Mouse (Mus musculus) embryonic facial prominence, embryonic 14.5 days (tissue): ENCODE measurements around the gene Pou2f3. TPM values are rescaled to one million over a fixed set of nuclear protein-coding genes. Genes with fewer than 3 reads are reported as not detected.
A peak's percentile ranks its signal among the peaks of the same experiment; 100 is the strongest.

Source experiments
- ATAC-seq: fragments of 200-750 bp; cut with Nextera tagmentation; 2 replicates; pipeline ENCODE4 v1.8.0; 2017; ENCODE audit warnings: low read depth, moderate number of reproducible peaks, moderate TSS enrichment
- DNase-seq: peaks from one replicate; pipeline ENCODE4 v3.0.0-alpha.2; 2015; ENCODE audit warnings: low spot score
- H3K27ac ChIP-seq: fragments of 300-500 bp; sonication (generic); replicated peaks from 2 replicates; pipeline ENCODE4 v1.5.1; 2014; ENCODE audit warnings: low read depth, mild to moderate bottlenecking, low read length, moderate library complexity
- H3K27me3 ChIP-seq: fragments of 300-500 bp; sonication (generic); replicated peaks from 2 replicates; pipeline ENCODE4 v1.6.1; 2014; ENCODE audit warnings: low read length; ENCODE audit not compliant: control insufficient read depth, insufficient read depth
- H3K36me3 ChIP-seq: fragments of 300-500 bp; sonication (generic); 2 replicates; pipeline ENCODE4 v1.6.1; 2014; ENCODE audit warnings: low read length, mixed read lengths; ENCODE audit not compliant: control insufficient read depth, insufficient read depth
- H3K4me1 ChIP-seq: fragments of 300-500 bp; sonication (generic); 2 replicates; pipeline ENCODE4 v1.6.1; 2014; ENCODE audit warnings: antibody characterized with exemption, low read length; ENCODE audit not compliant: control insufficient read depth, insufficient read depth
- H3K4me2 ChIP-seq: fragments of 300-500 bp; sonication (generic); 2 replicates; pipeline ENCODE4 v1.6.1; 2014; ENCODE audit warnings: low read depth, mild to moderate bottlenecking, low read length, moderate library complexity, mixed read lengths
- H3K4me3 ChIP-seq: fragments of 300-500 bp; sonication (generic); 2 replicates; pipeline ENCODE4 v1.5.1; 2014; ENCODE audit warnings: low read depth, mild to moderate bottlenecking, low read length
- H3K9ac ChIP-seq: fragments of 300-500 bp; sonication (generic); 2 replicates; pipeline ENCODE4 v1.6.1; 2014; ENCODE audit warnings: low read depth, mild to moderate bottlenecking, low read length, moderate library complexity, mixed read lengths
- H3K9me3 ChIP-seq: fragments of 300-500 bp; sonication (generic); 2 replicates; pipeline ENCODE4 v1.6.1; 2016; ENCODE audit warnings: low read length; ENCODE audit not compliant: control insufficient read depth
- WGBS: fragments of 180-500 bp; shearing (Covaris S2); extraction: QIAGEN DNeasy Blood & Tissue Kit; methylation state at CpG from one replicate; pipeline ENCODE4 v1.1.7; 2014; 5-methylcytosine and 5-hydroxymethylcytosine counted together
- polyA plus RNA-seq: library from polyadenylated mRNA; unstranded; fragments of >200 nt; fragmentation: Nextera tagmentation; extraction: Ambion mirVana; gene quantifications from 2 replicates; pipeline ENCODE4 v1.2.1, GENCODE M21; 2014

Pou2f3 gene
- polyA plus RNA-seq, 1 experiment from 2014 or later = 3.8 TPM

- H3K9me3 ChIP-seq = no peaks in the 10 kb centered on the region
- no peak overlapping the region for H3K9ac ChIP-seq
- no peak overlapping the region for H3K4me3 ChIP-seq
- no peak overlapping the region for H3K4me2 ChIP-seq
- no peaks in the 10 kb centered on the region for H3K27me3 ChIP-seq
- no peaks in the 10 kb centered on the region for H3K4me1 ChIP-seq
- DNase-seq (no peak), ATAC-seq (no peak)
- no peaks in the 10 kb centered on the region for H3K36me3 ChIP-seq
- H3K27ac ChIP-seq = no peak overlapping the region
- WGBS = 58% methylated on average over 7 of the region's 7 CpGs
Measured at GRCm38 (mm10) chr9:43178172-43178571, 32.0 kb downstream of the Pou2f3 start.

DNA sequence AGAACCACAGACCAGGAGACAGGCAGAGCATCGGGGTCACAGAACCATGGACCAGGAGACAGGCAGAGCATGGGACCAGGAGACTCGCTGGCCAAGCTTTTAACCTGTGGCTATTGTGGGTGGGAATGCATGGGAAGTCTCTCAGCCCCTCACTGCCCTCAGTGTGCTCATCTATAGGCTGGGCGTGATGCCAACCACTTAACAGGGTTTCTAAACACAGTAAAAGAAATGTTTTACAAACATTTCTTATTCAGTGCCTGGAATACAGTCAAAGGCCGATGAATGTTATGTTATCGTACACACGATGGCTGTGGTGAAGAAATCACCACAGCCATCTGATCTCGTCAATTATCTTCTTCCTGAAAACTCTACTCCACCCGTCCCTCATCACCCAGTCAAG, 43.1 kb downstream of the Pou2f3 start:
- Histone ChIP-seq H3K4me3 (no peak overlapping the region), H3K4me1 (no peaks in the 10 kb centered on the region; the same call in 1 of the 2 replicates), H3K36me3 (no peaks in the 10 kb centered on the region), H3K27me3 (no peaks in the 10 kb centered on the region), H3K4me2 (no peak overlapping the region), H3K27ac (no peak overlapping the region), H3K9ac (no peak overlapping the region), H3K9me3 (no peaks in the 10 kb centered on the region)
- DNase-seq = peak; percentile 75
- no peak for ATAC-seq
- 59% methylated on average over 8 of the region's 8 CpGs for WGBS

GRCm38 (mm10) chr9:43166346-43166745, 43.8 kb downstream of the Pou2f3 start:
- peak; percentile 43 for DNase-seq

DNA sequence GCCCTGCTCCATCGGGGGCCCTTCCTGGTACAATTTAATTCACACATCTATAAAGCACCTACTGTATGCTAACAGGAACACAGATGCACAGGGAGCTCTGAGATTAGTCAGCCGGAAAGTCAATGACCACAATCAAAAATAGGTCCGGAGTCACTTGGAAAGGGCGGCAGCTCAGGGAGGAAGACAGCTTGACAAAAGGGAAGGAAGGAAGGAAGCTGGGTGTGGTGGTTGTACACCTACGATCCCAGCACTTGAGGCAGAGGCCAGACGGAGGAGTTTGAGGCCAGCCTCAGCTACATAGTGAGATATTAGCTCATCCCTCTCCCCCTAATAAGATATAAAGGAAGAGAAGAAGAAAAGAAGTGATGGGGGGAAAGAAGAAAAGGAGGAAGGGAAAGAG, 54.2 kb downstream of the Pou2f3 start:
- no peaks in the 10 kb centered on the region for H3K9me3 ChIP-seq
- no peak overlapping the region for H3K9ac ChIP-seq
- no peak overlapping the region for H3K27ac ChIP-seq
- no peaks in the 10 kb centered on the region for H3K27me3 ChIP-seq
- H3K4me2 ChIP-seq = no peak overlapping the region
- DNase-seq (no peak), ATAC-seq (no peak)
- WGBS = 77% methylated on average over 6 of the region's 6 CpGs
- H3K36me3 ChIP-seq = no peaks in the 10 kb centered on the region
- no peaks in the 10 kb centered on the region for H3K4me1 ChIP-seq
- no peak overlapping the region for H3K4me3 ChIP-seq

More at GRCm38 (mm10) chr9:43166346-43166745, 43.8 kb downstream of the Pou2f3 start:
- no peaks in the 10 kb centered on the region for H3K36me3 ChIP-seq
- H3K4me1 ChIP-seq = no peaks in the 10 kb centered on the region; the same call in 1 of the 2 replicates
- H3K4me2 ChIP-seq = no peak overlapping the region; the same call in 1 of the 2 replicates
- H3K9ac ChIP-seq = no peak overlapping the region
- H3K27me3 ChIP-seq = no peaks in the 10 kb centered on the region
- H3K27ac ChIP-seq = peak overlapping the region; percentile 63
- H3K9me3 ChIP-seq = no peaks in the 10 kb centered on the region
- no peak for ATAC-seq
- H3K4me3 ChIP-seq = no peak overlapping the region
- WGBS = 26% methylated on average over 6 of the region's 6 CpGs

GRCm38 (mm10) chr9:43151779-43152178, 58.4 kb downstream of the Pou2f3 start:
- H3K4me3 ChIP-seq = no peak overlapping the region
- H3K4me2 ChIP-seq = no peak overlapping the region
- H3K9ac ChIP-seq = no peak overlapping the region
- no peaks in the 10 kb centered on the region for H3K9me3 ChIP-seq
- no peak overlapping the region for H3K27ac ChIP-seq
- DNase-seq (no peak), ATAC-seq (no peak)
- peaks cover 3% of the 10 kb centered on the region; the same call in 1 of the 2 replicates for H3K4me1 ChIP-seq
- no peaks in the 10 kb centered on the region for H3K27me3 ChIP-seq
- H3K36me3 ChIP-seq = no peaks in the 10 kb centered on the region
- 80% methylated on average over 6 of the region's 6 CpGs for WGBS

DNA sequence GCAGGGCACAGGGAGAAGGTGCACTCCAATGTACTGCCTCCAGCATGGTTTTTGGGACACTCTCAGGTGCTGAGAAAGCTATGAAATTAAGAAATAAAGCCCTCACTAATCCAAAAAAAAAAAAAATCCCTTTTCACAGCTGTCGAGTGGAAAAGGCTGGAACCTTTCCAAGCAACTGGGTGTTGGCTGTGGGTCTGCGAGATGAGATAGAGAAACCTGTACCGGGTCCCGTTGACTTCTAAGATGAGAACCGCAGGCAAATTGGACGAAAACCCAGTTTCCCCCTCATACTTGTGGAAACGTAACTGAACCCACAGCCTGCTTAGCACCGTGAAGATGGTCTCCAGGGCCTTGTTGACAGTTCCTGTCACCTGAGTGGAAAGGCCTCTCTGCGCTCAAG, 59.2 kb downstream of the Pou2f3 start:
- 55% methylated on average over 9 of the region's 9 CpGs for WGBS
- H3K36me3 ChIP-seq = no peaks in the 10 kb centered on the region
- no peak; the same call in 1 of the 2 replicates for ATAC-seq
- H3K4me1 ChIP-seq = peaks cover 3% of the 10 kb centered on the region; the same call in 1 of the 2 replicates
- DNase-seq = peak; percentile 71
- no peak overlapping the region for H3K4me2 ChIP-seq
- H3K4me3 ChIP-seq = no peak overlapping the region
- no peaks in the 10 kb centered on the region for H3K9me3 ChIP-seq
- H3K27ac ChIP-seq = no peak overlapping the region
- no peak overlapping the region for H3K9ac ChIP-seq
- no peaks in the 10 kb centered on the region for H3K27me3 ChIP-seq

DNA sequence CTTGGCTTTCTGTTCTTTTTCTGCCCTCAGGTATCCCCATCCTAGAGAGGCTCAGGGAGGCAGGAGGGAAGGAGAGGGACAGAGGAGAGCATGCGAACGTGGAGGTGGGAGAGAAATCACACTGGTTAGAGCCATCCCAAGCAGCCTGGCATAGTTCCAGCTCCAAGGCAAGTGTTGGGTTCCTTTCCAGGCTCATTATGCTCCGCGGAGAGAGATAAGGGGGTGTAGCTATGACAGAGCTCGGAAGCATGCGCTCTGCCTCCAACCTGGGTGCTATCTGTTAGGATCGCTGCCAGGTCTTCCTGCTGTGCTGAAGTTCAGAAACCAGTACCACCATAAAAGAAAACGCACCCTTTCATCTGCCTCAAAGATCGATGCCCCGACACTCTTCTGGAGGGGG, 60.1 kb downstream of the Pou2f3 start:
- DNase-seq (peak; percentile 72), ATAC-seq (0 out of 2 replicates have a peak, but pooled peaks have one; percentile 55)
- Histone ChIP-seq H3K27ac (no peak overlapping the region), H3K9ac (no peak overlapping the region), H3K9me3 (no peaks in the 10 kb centered on the region), H3K27me3 (no peaks in the 10 kb centered on the region), H3K4me3 (no peak overlapping the region), H3K4me1 (peaks cover 3% of the 10 kb centered on the region; the same call in 1 of the 2 replicates), H3K4me2 (no peak overlapping the region), H3K36me3 (no peaks in the 10 kb centered on the region)
- 58% methylated on average over 10 of the region's 10 CpGs for WGBS

DNA sequence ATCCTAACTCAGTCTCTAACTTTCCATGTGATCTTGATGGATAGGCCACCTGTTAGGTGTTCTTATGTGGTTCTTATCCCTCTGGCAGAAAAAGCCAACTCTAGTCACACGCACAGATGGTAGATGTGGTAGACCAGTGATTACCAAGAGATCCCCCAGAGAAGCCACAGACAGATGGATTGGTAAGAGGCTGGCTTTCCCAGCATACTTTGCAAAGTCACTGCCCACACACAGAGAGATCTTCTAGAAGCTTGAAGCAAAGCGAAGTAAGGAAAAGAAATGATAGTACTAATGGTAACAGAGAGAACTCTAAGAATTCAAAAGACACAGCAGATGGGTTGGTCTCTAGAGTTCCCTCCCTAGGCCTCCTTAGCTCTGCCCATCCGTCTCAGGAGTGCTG, 60.7 kb downstream of the Pou2f3 start:
- H3K4me1 ChIP-seq = peaks cover 3% of the 10 kb centered on the region; the same call in 1 of the 2 replicates
- no peak overlapping the region for H3K9ac ChIP-seq
- no peak overlapping the region for H3K4me3 ChIP-seq
- no peak for DNase-seq
- H3K36me3 ChIP-seq = no peaks in the 10 kb centered on the region
- no peak overlapping the region for H3K27ac ChIP-seq
- H3K4me2 ChIP-seq = no peak overlapping the region
- 69% methylated on average over 3 of the region's 3 CpGs for WGBS
- ATAC-seq = no peak
- H3K9me3 ChIP-seq = no peaks in the 10 kb centered on the region
- H3K27me3 ChIP-seq = no peaks in the 10 kb centered on the region

- ATAC-seq (no peak), DNase-seq (no peak)
- WGBS = 84% methylated on average over 4 of the region's 4 CpGs
Measured at GRCm38 (mm10) chr9:43145196-43145595, 65.0 kb downstream of the Pou2f3 start.

More at GRCm38 (mm10) chr9:43145196-43145595, 65.0 kb downstream of the Pou2f3 start:
- Histone ChIP-seq H3K9ac (no peak overlapping the region), H3K27me3 (no peaks in the 10 kb centered on the region), H3K4me2 (no peak overlapping the region), H3K4me3 (no peak overlapping the region), H3K4me1 (no peaks in the 10 kb centered on the region; the same call in 1 of the 2 replicates), H3K36me3 (no peaks in the 10 kb centered on the region), H3K27ac (no peak overlapping the region), H3K9me3 (no peaks in the 10 kb centered on the region)
